Mouse (Mus musculus): ENCODE results near the gene Hspbap1.

Hspbap1 gene

GRCm38 (mm10) chr16:35764941-35765340 is 5.2 kb upstream of the Hspbap1 start:
- no peak for DNase-seq

GRCm38 (mm10) chr16:35765449-35765848 is 4.7 kb upstream of the Hspbap1 start:
- no peak for DNase-seq

GRCm38 (mm10) chr16:35766366-35766765 is 3.8 kb upstream of the Hspbap1 start:
- DNase-seq = peak; percentile 22

- DNase-seq = no peak
Measured at GRCm38 (mm10) chr16:35768469-35768784, 1.7 kb upstream of the Hspbap1 start.

GRCm38 (mm10) chr16:35768785-35769642 is 1.2 kb upstream of the Hspbap1 start, which contains the start of gene Dirc2:
TSS of gene Dirc2 (minus strand) at chr16:35769356.
- DNase-seq = peak; percentile 73

- DNase-seq = peak; percentile 18
Measured at GRCm38 (mm10) chr16:35771141-35771540, 966 bp downstream of the Hspbap1 start.

- DNase-seq = no peak
Measured at GRCm38 (mm10) chr16:35771606-35772005, 1.4 kb downstream of the Hspbap1 start.

- no peak for DNase-seq
Measured at GRCm38 (mm10) chr16:35772598-35772997, 2.4 kb downstream of the Hspbap1 start.

GRCm38 (mm10) chr16:35775835-35776234 is 5.7 kb downstream of the Hspbap1 start:
- no peak for DNase-seq

GRCm38 (mm10) chr16:35776737-35777136 is 6.6 kb downstream of the Hspbap1 start:
- no peak for DNase-seq

GRCm38 (mm10) chr16:35777768-35778167 is 7.6 kb downstream of the Hspbap1 start:
- no peak for DNase-seq

- no peak for DNase-seq
Measured at GRCm38 (mm10) chr16:35779681-35780080, 9.5 kb downstream of the Hspbap1 start.

- no peak for DNase-seq
Measured at GRCm38 (mm10) chr16:35781096-35781495, 10.9 kb downstream of the Hspbap1 start.

GRCm38 (mm10) chr16:35781651-35782050 is 11.5 kb downstream of the Hspbap1 start:
- DNase-seq = no peak

- DNase-seq = no peak
Measured at GRCm38 (mm10) chr16:35782451-35783206, 12.5 kb downstream of the Hspbap1 start.

GRCm38 (mm10) chr16:35783207-35783573 is 13.0 kb downstream of the Hspbap1 start:
- DNase-seq = no peak

- no peak for DNase-seq
Measured at GRCm38 (mm10) chr16:35784134-35784725, 14.1 kb downstream of the Hspbap1 start.

- DNase-seq = no peak
Measured at GRCm38 (mm10) chr16:35787163-35787562, 17.0 kb downstream of the Hspbap1 start.

- no peak for DNase-seq
Measured at GRCm38 (mm10) chr16:35787568-35788189, 17.5 kb downstream of the Hspbap1 start.

GRCm38 (mm10) chr16:35788330-35788729 is 18.2 kb downstream of the Hspbap1 start:
- DNase-seq = no peak

- no peak for DNase-seq
Measured at GRCm38 (mm10) chr16:35791962-35792521, 21.9 kb downstream of the Hspbap1 start.

- DNase-seq = no peak
Measured at GRCm38 (mm10) chr16:35802163-35802562, 32.0 kb downstream of the Hspbap1 start.

GRCm38 (mm10) chr16:35803723-35804122 is 33.5 kb downstream of the Hspbap1 start:
- DNase-seq = no peak

All from cerebellum, adult 9-10 months (tissue).